Mouse (Mus musculus): Measurements from ENCODE around the gene Alpl. TPM values are rescaled to one million over a fixed set of nuclear protein-coding genes. Genes with fewer than 3 reads are reported as not detected.

The Alpl gene
- polyA plus RNA-seq, 1 experiment, result 14.0 TPM

DNA sequence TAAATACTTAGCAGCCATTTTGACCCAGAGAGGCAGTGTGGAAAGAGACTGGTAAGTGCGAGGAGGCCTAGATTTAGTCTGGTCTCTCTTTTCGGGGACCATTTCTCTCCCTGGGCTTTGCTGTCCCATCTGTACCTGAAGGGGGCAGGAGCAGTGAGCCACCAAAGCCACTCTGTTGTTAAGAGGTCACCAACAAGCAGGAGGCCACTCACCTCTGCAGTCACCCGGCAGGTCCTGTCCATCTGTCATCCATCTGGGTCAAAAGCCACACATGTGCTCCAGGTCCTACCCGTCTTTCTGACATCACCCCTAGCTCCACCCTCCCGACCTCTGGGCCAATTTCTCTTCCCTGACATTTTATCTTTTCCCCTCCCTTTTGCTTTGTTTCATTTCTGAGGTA is 14.2 kb downstream of the Alpl start:
- no peak for TF ChIP-seq POLR2A (IDR thresholded peaks at IDR 0.05; ENCODE audit: borderline replicate concordance, extremely low read depth, insufficient read depth, insufficient read length, poor library complexity, severe bottlenecking)
- TF ChIP-seq CTCF (IDR thresholded peaks at IDR 0.05; ENCODE audit: borderline replicate concordance, extremely low read depth, insufficient read depth, insufficient read length), result no peak

DNA sequence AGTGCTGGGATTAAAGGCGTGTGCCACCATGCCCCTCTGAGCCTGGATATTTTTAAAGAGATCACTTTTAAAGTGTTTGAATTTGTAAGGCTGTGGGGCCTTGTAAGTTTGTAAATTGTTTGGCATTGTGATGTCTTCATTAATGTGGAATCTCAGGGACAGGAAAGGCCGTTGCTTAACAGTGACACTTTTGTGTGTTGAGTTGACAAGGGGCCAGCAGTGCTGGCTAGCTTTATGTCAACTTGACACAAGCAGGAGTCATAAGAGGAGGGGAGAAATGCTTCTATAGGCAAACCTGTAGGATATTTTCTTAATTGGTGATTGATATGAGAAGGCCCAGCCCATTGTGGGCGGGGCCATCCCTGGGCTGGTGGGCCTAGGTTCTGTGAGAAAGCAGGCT is 15.2 kb downstream of the Alpl start:
- no peak for DNase-seq (ENCODE audit: low read depth)
- no peak for TF ChIP-seq CTCF (IDR thresholded peaks at IDR 0.05; ENCODE audit: borderline replicate concordance, extremely low read depth, insufficient read depth, insufficient read length)
- TF ChIP-seq POLR2A (IDR thresholded peaks at IDR 0.05; ENCODE audit: borderline replicate concordance, extremely low read depth, insufficient read depth, insufficient read length, poor library complexity, severe bottlenecking), result no peak

More for the DNA sequence above, 14.2 kb downstream of the Alpl start:
- no peak for DNase-seq (ENCODE audit: low read depth)

- no peak for DNase-seq (ENCODE audit: low read depth)
- no peak for TF ChIP-seq CTCF (IDR thresholded peaks at IDR 0.05; ENCODE audit: borderline replicate concordance, extremely low read depth, insufficient read depth, insufficient read length)
- no peak for TF ChIP-seq POLR2A (IDR thresholded peaks at IDR 0.05; ENCODE audit: borderline replicate concordance, extremely low read depth, insufficient read depth, insufficient read length, poor library complexity, severe bottlenecking)
These were observed 17.6 kb downstream of the Alpl start for GRCm38 (mm10) chr4:137778397-137779184.

- TF ChIP-seq POLR2A (IDR thresholded peaks at IDR 0.05; ENCODE audit: borderline replicate concordance, extremely low read depth, insufficient read depth, insufficient read length, poor library complexity, severe bottlenecking) (no peak), CTCF (IDR thresholded peaks at IDR 0.05; ENCODE audit: borderline replicate concordance, extremely low read depth, insufficient read depth, insufficient read length) (no peak)
- no peak for DNase-seq (ENCODE audit: low read depth)
These were observed 18.3 kb downstream of the Alpl start for GRCm38 (mm10) chr4:137777866-137778265.

- DNase-seq (ENCODE audit: low read depth), result no peak
- TF ChIP-seq CTCF (IDR thresholded peaks at IDR 0.05; ENCODE audit: borderline replicate concordance, extremely low read depth, insufficient read depth, insufficient read length) (no peak), POLR2A (IDR thresholded peaks at IDR 0.05; ENCODE audit: borderline replicate concordance, extremely low read depth, insufficient read depth, insufficient read length, poor library complexity, severe bottlenecking) (no peak)
These were observed 21.7 kb downstream of the Alpl start for GRCm38 (mm10) chr4:137774505-137774904.

DNA sequence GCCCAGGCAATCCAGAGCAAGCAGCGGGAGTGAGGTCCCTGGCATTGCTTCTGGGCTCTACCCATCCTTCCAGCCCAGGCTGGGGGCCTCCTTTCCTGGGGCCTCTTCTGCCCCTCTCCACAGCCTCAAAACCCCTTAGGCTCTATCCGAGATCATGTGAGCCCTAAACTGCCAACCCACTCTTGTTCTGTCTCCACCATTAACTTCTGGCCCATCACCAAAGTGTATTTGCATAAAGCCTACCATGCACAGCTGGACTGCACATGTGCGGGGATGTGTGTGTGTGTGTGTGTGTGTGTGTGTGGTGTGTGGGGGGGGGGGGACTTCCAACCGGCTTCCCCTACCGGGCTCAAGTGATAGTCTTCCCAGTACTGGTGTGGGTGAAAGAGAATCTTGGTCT is 22.2 kb downstream of the Alpl start:
- TF ChIP-seq CTCF (IDR thresholded peaks at IDR 0.05; ENCODE audit: borderline replicate concordance, extremely low read depth, insufficient read depth, insufficient read length) (no peak), POLR2A (IDR thresholded peaks at IDR 0.05; ENCODE audit: borderline replicate concordance, extremely low read depth, insufficient read depth, insufficient read length, poor library complexity, severe bottlenecking) (no peak)

DNA sequence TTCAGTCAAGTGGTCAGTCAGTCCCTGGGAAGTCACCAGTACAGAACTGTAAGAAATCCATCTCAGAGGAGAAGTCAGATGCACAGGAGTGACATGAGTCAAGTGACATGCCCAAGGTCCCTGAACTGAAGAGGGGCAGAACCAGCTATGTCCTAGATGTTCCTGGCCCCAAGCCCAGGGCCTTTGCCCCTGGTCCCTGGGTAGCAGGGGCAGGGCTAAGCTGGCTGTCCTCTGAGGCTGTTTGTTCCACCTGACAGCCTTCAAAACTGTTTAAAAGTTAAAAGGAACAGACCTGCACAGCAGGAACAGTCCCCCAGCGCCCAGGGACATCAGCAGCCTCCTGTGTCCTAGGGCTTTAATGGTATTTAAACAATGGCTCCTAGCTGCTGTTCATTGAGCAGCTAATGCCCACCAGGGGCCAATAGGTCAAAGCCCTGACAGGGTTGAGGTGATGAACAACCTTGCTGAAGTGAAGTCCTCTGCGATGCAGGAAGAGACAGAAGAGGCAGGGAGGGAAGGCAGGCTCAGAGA is 22.8 kb downstream of the Alpl start:
- TF ChIP-seq POLR2A (IDR thresholded peaks at IDR 0.05; ENCODE audit: borderline replicate concordance, extremely low read depth, insufficient read depth, insufficient read length, poor library complexity, severe bottlenecking), result no peak
- TF ChIP-seq CTCF (IDR thresholded peaks at IDR 0.05; ENCODE audit: borderline replicate concordance, extremely low read depth, insufficient read depth, insufficient read length), result no peak

More for the DNA sequence above, 22.2 kb downstream of the Alpl start:
- DNase-seq (ENCODE audit: low read depth), result no peak

GRCm38 (mm10) chr4:137772438-137773056 is 23.6 kb downstream of the Alpl start:
- no peak for DNase-seq (ENCODE audit: low read depth)
- TF ChIP-seq CTCF (IDR thresholded peaks at IDR 0.05; ENCODE audit: borderline replicate concordance, extremely low read depth, insufficient read depth, insufficient read length) (no peak), POLR2A (IDR thresholded peaks at IDR 0.05; ENCODE audit: borderline replicate concordance, extremely low read depth, insufficient read depth, insufficient read length, poor library complexity, severe bottlenecking) (no peak)

More for the DNA sequence above, 22.8 kb downstream of the Alpl start:
- no peak for DNase-seq (ENCODE audit: low read depth)

GRCm38 (mm10) chr4:137771749-137772148 is 24.4 kb downstream of the Alpl start:
- no peak for DNase-seq (ENCODE audit: low read depth)
- TF ChIP-seq POLR2A (IDR thresholded peaks at IDR 0.05; ENCODE audit: borderline replicate concordance, extremely low read depth, insufficient read depth, insufficient read length, poor library complexity, severe bottlenecking) (no peak), CTCF (IDR thresholded peaks at IDR 0.05; ENCODE audit: borderline replicate concordance, extremely low read depth, insufficient read depth, insufficient read length) (no peak)

DNA sequence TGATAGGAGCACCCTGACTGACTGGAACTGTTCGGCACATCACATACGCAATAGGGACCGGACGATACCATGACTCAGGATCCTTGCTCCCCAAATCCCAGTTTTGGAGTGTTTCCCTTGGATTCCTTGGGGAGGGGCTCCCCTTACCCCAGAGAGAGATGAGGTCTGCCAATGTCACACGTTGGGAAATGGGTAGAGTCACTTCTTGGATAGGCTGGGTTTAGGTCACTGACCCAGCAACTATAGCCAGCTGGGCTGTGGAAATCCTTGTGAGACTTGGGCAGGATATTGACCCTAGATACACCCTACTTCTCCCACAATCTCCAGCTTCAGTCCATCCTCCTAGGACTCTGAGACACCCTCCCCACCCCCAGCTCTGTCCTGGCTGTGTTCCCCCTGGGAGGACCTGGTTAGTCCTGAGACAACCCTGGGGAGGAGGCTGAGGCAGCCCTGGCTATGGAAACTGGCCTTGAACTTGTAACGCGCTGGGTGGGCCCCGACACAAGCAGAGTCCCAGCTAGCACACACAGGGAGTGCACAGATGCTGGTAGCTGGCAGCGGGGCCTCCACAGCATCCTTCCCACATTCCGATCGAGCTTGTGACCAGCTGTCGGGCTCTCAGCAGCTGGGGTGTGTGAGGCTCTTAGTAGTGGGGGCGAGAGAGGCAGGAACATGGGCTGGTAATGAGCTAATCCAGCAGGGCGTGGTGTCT is 25.1 kb downstream of the Alpl start:
- no peak for DNase-seq (ENCODE audit: low read depth)

GRCm38 (mm10) chr4:137769635-137770034 is 26.5 kb downstream of the Alpl start:
- DNase-seq (ENCODE audit: low read depth), result no peak
- TF ChIP-seq POLR2A (IDR thresholded peaks at IDR 0.05; ENCODE audit: borderline replicate concordance, extremely low read depth, insufficient read depth, insufficient read length, poor library complexity, severe bottlenecking) (no peak), CTCF (IDR thresholded peaks at IDR 0.05; ENCODE audit: borderline replicate concordance, extremely low read depth, insufficient read depth, insufficient read length) (no peak)

More for the DNA sequence above, 25.1 kb downstream of the Alpl start:
- TF ChIP-seq CTCF (IDR thresholded peaks at IDR 0.05; ENCODE audit: borderline replicate concordance, extremely low read depth, insufficient read depth, insufficient read length), result no peak
- no peak for TF ChIP-seq POLR2A (IDR thresholded peaks at IDR 0.05; ENCODE audit: borderline replicate concordance, extremely low read depth, insufficient read depth, insufficient read length, poor library complexity, severe bottlenecking)
